Mouse (Mus musculus): ENCODE data around the gene Gtf2i.

DNA sequence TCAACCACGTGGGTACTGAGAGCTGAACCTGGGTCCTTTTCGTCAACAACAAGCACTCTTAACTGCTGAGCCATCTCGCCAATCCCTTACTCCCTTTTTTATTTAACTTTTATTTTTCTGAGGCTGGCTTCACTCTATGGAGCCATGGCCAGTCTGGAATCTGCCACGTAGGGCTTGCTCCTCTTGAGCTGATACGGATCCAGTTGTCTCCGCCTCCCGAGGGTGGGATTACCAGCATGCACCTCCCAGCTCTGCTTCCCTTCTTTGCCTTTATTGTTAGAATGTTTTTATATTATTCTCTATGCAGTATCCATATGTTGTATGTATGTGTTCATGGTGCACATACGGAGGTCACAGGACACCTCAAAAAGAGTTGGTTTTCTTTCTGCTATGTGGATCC, 29.5 kb upstream of the Gtf2i start:
- TF ChIP-seq ZC3H11A (IDR thresholded peaks at IDR 0.05; ENCODE audit: borderline replicate concordance, low read depth, low read length) (no peak), HCFC1 (IDR thresholded peaks at IDR 0.05; ENCODE audit: borderline replicate concordance, insufficient read depth, low read length) (no peak), CHD2 (IDR thresholded peaks at IDR 0.05; ENCODE audit: low read depth, low read length) (no peak), MAFK (IDR thresholded peaks at IDR 0.05; ENCODE audit: insufficient read depth, low read depth, low read length) (no peak)

Measured in ES-E14 (cell line).